Mouse (Mus musculus): Measurements from ENCODE around the gene Gm45233.
"Not testable (repeated sequence)": the region's sequence is repeated elsewhere in the genome, so short reads cannot be mapped to it uniquely, and the experiment has no call there.

Gm45233 gene

GRCm38 (mm10) chr7:43443917-43444293, at the start of gene Gm45233, which contains the start of gene Etfb:
Gene Gm45233 (plus strand): TSS chr7:43444128.
Gene Etfb (plus strand): TSS chr7:43444083.
- peak; percentile 94 for DNase-seq (ENCODE audit: low spot score)

GRCm38 (mm10) chr7:43399501-43399900, 44.4 kb upstream of the Gm45233 start:
- DNase-seq (ENCODE audit: low spot score): no peak

GRCm38 (mm10) chr7:43402718-43403117, 41.2 kb upstream of the Gm45233 start:
- no peak for DNase-seq (ENCODE audit: low spot score)

- DNase-seq (ENCODE audit: low spot score): no peak
Measured at GRCm38 (mm10) chr7:43407573-43407972, 36.4 kb upstream of the Gm45233 start.

GRCm38 (mm10) chr7:43408131-43408553, 35.8 kb upstream of the Gm45233 start, which contains the start of gene Siglecg:
Gene Siglecg (plus strand): TSS chr7:43408204.
- DNase-seq (ENCODE audit: low spot score): no peak

GRCm38 (mm10) chr7:43409084-43409483, 34.8 kb upstream of the Gm45233 start:
- DNase-seq (ENCODE audit: low spot score): no peak

GRCm38 (mm10) chr7:43411724-43412123, 32.2 kb upstream of the Gm45233 start:
- not testable (repeated sequence) for DNase-seq (ENCODE audit: low spot score)

- no peak for DNase-seq (ENCODE audit: low spot score)
Measured at GRCm38 (mm10) chr7:43417298-43417697, 26.6 kb upstream of the Gm45233 start.

- peak; percentile 41 for DNase-seq (ENCODE audit: low spot score)
Measured at GRCm38 (mm10) chr7:43422995-43423617, 20.8 kb upstream of the Gm45233 start.

GRCm38 (mm10) chr7:43423991-43424625, 19.8 kb upstream of the Gm45233 start:
- DNase-seq (ENCODE audit: low spot score): no peak

- no peak for DNase-seq (ENCODE audit: low spot score)
Measured at GRCm38 (mm10) chr7:43427406-43427805, 16.5 kb upstream of the Gm45233 start, which contains the start of gene Lim2. Gene Lim2 (plus strand): TSS chr7:43427670.

- DNase-seq (ENCODE audit: low spot score): no peak
Measured at GRCm38 (mm10) chr7:43429500-43429899, 14.4 kb upstream of the Gm45233 start.

GRCm38 (mm10) chr7:43432891-43433290, 11.0 kb upstream of the Gm45233 start:
- DNase-seq (ENCODE audit: low spot score): no peak

- no peak for DNase-seq (ENCODE audit: low spot score)
Measured at GRCm38 (mm10) chr7:43434676-43435075, 9.3 kb upstream of the Gm45233 start.

GRCm38 (mm10) chr7:43436341-43437255, 7.3 kb upstream of the Gm45233 start, which contains the start of gene Nkg7:
Gene Nkg7 (plus strand): TSS chr7:43437073.
- no peak for DNase-seq (ENCODE audit: low spot score)

GRCm38 (mm10) chr7:43438611-43439010, 5.3 kb upstream of the Gm45233 start:
- DNase-seq (ENCODE audit: low spot score): no peak

- no peak for DNase-seq (ENCODE audit: low spot score)
Measured at GRCm38 (mm10) chr7:43440482-43440881, 3.4 kb upstream of the Gm45233 start, which contains the start of gene Cldnd2. Gene Cldnd2 (plus strand): TSS chr7:43440782.

GRCm38 (mm10) chr7:43441071-43441470, 2.9 kb upstream of the Gm45233 start:
- no peak for DNase-seq (ENCODE audit: low spot score)

GRCm38 (mm10) chr7:43442684-43443083, 1.2 kb upstream of the Gm45233 start:
- DNase-seq (ENCODE audit: low spot score): no peak

- DNase-seq (ENCODE audit: low spot score): peak; percentile 77
Measured at GRCm38 (mm10) chr7:43443126-43443916, 607 bp upstream of the Gm45233 start.

- DNase-seq (ENCODE audit: low spot score): no peak
Measured at GRCm38 (mm10) chr7:43447801-43448200, 3.9 kb downstream of the Gm45233 start.
